Mouse (Mus musculus): ENCODE data around the gene Cdk5r1.

Cdk5r1 gene

GRCm38 (mm10) chr11:80481409-80482050 is 4.7 kb downstream of the Cdk5r1 start:
- DNase-seq (ENCODE audit: low spot score), result no peak

DNA sequence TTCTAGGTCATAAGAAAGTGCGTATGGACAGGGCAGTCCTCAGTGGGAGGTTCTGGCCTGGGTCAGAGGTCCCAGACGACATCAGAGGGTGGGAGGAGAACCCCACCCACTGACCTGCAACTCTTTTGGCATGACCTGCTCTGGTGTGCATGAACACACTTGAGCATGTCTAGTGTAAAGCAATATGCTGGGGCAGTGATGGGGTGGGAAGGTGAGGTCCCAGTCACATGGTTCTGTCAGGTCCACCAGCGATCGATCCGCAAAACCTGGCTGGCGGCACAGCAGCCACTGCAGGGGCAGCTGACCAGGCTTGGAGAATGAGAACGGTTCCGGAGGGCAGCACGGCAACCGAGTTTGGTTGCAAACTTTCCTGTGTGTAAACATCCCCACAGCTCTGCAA is 5.5 kb downstream of the Cdk5r1 start:
- no peak for DNase-seq (ENCODE audit: low spot score)

DNA sequence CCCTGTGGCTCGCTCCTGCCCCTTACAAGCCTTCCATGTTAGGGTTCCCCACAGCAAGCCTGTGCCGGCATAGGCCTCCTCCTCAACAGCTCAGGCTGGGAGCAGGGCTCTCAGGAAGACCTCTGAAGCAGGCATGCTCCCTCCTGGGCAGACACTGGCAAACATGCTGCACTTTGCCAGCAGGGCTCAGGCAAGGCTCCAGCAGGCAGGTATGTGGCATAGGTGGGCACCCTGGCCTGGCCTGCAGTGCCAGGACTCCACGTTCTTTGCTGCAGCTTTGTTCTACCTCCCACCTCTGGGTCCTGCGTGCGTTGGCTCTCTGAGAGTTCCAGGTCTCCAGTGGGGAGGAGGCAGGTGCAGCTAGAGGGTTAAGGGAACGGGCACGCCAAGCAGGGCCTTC is 6.1 kb downstream of the Cdk5r1 start:
- no peak for DNase-seq (ENCODE audit: low spot score)

GRCm38 (mm10) chr11:80483536-80484067 is 6.8 kb downstream of the Cdk5r1 start:
- DNase-seq (ENCODE audit: low spot score), result no peak

DNA sequence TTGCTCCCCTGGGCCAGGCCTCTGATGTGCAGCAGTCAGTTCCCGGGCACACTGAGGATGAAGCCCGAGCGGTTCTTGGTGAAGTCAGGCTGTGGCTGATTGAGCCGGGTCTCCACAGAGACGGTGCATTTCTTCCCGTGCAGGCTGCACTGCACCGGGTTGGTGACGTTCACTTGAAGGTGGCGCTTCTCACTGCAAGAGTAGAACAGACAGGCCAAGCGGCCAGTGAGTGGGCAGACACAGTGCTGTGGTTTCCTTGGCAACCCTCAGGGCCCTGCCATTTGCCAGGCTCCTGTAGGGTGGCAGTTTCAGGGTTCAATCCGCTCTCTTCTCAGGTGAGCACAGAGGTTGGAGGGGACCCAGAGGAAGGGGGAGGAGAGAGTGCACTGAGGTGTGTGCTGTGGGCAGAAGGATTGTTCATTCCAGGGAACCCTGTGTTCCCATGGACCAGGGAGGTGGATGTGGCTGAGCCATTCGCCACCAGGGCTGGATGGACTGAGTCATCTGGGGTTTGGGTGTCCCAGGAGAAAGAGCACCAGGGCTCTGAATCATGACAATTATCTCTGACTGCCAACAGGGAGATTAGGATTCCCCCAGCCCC is 7.5 kb downstream of the Cdk5r1 start:
- no peak for DNase-seq (ENCODE audit: low spot score)

DNA sequence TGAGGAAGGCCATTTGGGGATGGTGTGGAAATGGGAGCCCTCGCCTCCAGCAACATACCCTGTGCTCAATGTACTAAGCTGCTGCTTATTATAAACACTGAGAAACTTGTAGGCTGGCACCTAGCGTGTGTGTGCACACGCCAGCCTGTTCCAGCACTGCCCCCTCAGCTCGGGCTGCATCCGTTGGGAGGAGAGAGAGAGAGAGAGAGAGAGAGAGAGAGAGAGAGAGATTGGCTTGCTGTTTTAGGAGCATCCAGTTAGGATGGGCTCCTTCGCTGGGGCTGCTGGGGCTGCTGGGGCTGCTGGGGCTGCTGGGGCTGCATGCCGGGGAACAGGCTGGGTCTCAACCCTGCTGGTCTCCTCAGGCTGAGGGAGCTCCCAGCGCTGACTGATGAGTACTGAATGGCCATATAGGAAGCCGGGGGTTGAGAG is 8.3 kb downstream of the Cdk5r1 start:
- DNase-seq (ENCODE audit: low spot score), result no peak

- no peak for DNase-seq (ENCODE audit: low spot score)
Observed at GRCm38 (mm10) chr11:80485622-80486206, 8.9 kb downstream of the Cdk5r1 start.

DNA sequence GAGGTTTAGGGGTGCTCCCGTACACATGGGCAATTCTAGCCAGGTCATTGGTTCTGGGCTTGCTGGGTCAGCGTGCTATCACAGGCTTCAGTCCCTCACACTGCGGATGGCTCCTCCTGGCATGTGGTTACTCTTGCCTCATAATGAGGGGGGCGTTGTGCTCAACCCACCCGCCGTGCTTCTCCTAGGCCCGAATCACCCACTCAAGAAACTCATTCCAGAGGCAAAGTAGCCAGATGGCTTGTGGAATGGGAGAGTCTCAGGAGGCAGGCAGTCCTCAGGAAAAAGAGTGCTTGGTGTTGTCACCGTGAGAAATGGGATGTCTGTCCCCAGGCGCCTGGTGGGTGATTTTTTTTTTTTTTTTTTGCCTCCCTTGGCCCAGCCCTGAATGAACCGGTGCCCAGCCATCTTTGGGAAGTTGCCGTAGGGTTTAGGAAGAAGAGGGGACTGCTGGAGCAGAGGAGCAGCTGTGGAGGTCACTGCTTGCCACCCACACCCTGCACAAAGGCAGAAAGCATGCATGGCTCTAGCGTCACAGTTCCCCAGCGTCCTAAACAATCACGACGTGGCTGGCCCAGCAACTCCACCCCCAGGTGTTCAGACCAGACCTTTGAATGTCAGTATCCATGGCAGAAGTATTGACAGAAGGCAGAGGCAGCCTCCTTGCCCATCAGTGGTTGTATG is 11.2 kb downstream of the Cdk5r1 start:
- DNase-seq (ENCODE audit: low spot score), result no peak

- no peak for DNase-seq (ENCODE audit: low spot score)
Observed at GRCm38 (mm10) chr11:80489172-80489881, 12.5 kb downstream of the Cdk5r1 start.

GRCm38 (mm10) chr11:80489882-80490196 is 13.0 kb downstream of the Cdk5r1 start:
- no peak for DNase-seq (ENCODE audit: low spot score)

DNA sequence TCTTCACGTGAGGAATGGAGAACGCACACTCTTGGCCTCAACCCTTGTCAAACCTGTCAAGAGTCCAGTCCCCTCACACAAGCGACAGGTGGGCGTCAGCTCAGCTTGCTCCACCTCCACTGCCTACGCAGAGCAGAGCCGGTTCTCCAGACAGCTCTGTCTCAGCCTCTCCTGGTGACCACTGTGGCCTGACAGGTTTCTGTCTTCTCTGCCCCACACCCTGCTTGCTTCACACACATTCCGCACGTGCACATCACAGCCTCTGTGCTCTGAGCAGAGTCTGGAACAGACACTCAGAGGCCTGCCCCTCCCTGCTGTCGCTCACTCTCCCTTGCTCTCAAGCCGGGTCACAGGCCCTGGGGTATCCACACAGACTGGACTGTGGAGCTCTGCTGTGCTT is 14.0 kb downstream of the Cdk5r1 start:
- DNase-seq (ENCODE audit: low spot score), result no peak

GRCm38 (mm10) chr11:80493186-80493585 is 16.4 kb downstream of the Cdk5r1 start:
- no peak for DNase-seq (ENCODE audit: low spot score)

DNA sequence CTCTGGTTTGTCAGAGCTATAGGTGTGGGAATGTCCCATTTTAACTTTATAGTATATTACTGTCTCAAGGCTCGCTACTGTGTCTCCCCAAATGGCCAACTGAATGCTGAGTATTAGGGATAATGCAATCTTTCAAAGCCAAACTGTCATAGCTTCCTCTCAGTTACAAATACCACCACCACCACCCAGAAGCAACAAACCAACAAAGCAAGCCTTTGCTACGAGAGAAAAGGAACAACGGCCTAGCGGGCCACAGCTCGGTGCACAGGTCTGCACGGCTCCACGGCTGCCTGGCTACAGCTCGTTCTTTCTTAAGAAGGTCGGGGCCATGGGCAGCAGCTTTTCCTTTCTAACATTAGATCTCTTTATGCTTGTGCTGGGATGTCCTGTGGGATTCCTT is 18.0 kb downstream of the Cdk5r1 start:
- no peak for DNase-seq (ENCODE audit: low spot score)

GRCm38 (mm10) chr11:80495972-80496371 is 19.1 kb downstream of the Cdk5r1 start:
- no peak for DNase-seq (ENCODE audit: low spot score)

GRCm38 (mm10) chr11:80496640-80497039 is 19.8 kb downstream of the Cdk5r1 start:
- DNase-seq (ENCODE audit: low spot score), result no peak

GRCm38 (mm10) chr11:80497225-80497919 is 20.5 kb downstream of the Cdk5r1 start:
- no peak for DNase-seq (ENCODE audit: low spot score)

DNA sequence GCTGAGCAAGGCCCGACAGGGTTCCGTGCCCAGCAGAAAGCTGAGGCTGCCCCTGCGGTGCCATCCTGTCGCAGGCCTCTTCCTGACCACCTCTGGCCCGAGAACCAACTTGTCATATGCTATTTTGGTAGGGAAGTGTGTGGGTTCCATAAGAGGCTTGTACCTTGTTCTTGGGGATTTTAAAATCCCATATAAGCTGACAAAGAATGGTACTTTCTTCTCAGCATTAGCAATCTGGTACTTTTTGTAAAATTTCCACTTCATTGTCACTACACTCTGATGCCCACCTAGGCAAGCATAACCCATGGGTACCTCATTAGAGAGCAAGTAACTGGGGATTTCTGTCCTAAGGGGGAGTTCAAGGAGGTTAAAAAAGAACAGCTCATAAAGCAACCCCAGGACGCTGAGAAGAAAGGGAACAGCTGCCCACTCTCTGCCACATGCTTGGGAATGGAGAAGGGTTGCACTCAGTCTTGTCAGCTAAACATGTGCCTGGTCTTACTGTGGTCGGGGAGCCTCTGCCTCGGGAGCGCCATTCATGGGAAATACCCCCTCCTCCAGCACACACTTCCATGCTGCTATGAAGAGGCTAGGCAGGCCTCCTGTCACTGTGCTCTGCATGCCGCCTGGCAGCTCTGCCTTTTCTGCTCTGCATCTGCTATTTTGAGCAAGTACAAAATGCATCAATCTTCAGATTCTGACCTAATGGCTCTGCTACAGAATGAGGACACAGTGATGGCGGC is 21.7 kb downstream of the Cdk5r1 start:
- no peak for DNase-seq (ENCODE audit: low spot score)

- no peak for DNase-seq (ENCODE audit: low spot score)
Observed at GRCm38 (mm10) chr11:80499550-80499952, 22.7 kb downstream of the Cdk5r1 start.

GRCm38 (mm10) chr11:80503281-80503680 is 26.5 kb downstream of the Cdk5r1 start:
- no peak for DNase-seq (ENCODE audit: low spot score)

- peak; percentile 94 for DNase-seq (ENCODE audit: low spot score)
Observed at GRCm38 (mm10) chr11:80503726-80504452, 27.1 kb downstream of the Cdk5r1 start.

Data from layer of hippocampus, adult 9-10 months (tissue).